Mouse (Mus musculus): ENCODE results near the gene Acap3. TPM values are rescaled to one million over a fixed set of nuclear protein-coding genes. Genes with fewer than 3 reads are reported as not detected.

Acap3 gene
- polyA plus RNA-seq, 1 experiment from 2014 or later = 2.8 TPM

DNA sequence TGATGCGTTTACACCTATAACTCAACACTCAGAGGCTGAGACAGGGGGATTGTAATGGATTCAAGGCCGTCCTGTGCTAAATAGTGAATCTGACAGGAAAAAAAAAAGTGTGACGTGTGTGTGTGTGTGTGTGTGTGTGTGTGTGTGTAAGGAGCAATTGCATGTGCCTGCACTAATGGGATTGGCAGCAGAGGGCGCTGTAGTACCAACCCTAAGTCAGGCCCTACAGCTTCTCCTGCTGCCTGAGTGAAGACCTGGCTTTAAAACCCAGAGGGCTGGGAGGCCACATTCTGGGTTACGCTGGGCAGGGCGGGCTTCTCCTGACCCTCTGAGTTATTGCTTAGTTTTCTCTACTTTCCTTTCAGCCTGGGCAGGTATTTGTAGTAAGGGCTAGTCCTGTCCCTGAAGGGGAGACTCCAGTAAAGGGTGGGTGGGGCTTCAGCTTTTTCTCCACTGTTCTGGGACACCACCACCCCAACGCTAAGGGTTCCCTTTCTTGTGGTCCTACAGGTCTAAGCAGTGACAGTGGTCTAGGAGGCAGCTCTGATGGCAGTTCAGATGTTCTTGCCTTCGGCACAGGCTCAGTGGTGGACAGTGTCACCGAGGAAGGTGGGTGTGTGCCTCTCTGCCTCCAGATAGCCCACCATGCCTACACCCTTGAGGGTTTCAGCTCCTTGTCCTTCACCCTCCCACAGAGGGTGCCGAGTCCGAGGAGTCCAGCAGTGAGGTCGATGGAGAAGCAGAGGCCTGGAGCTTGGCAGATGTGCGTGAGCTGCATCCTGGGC is 12.9 kb downstream of the Acap3 start:
- H3K27me3 ChIP-seq (ENCODE audit: insufficient read depth, low read length) = no peaks in the 10 kb centered on the region
- no peak overlapping the region for H3K4me3 ChIP-seq (ENCODE audit: low read depth, low read length)
- H3K4me2 ChIP-seq (ENCODE audit: low read depth, low read length) = no peak overlapping the region
- peaks cover 26% of the 10 kb centered on the region for H3K36me3 ChIP-seq (replicated peaks; ENCODE audit: insufficient read depth, low read length)
- WGBS (ENCODE audit: insufficient replicate concordance) = 89% methylated on average over 13 of the region's 13 CpGs
- ATAC-seq = no peak
- H3K4me1 ChIP-seq (ENCODE audit: insufficient read depth) = no peaks in the 10 kb centered on the region
- no peak overlapping the region for H3K27ac ChIP-seq (ENCODE audit: low read depth)
- H3K9me3 ChIP-seq (ENCODE audit: low read length) = no peaks in the 10 kb centered on the region
- TF ChIP-seq CTCF (IDR thresholded peaks at IDR 0.05; ENCODE audit: low read depth) (peak; percentile 51), EP300 (IDR thresholded peaks at IDR 0.05; ENCODE audit: low read depth) (no peak)
- DNase-seq = peak; percentile 49
- no peak overlapping the region for H3K9ac ChIP-seq (replicated peaks)

DNA sequence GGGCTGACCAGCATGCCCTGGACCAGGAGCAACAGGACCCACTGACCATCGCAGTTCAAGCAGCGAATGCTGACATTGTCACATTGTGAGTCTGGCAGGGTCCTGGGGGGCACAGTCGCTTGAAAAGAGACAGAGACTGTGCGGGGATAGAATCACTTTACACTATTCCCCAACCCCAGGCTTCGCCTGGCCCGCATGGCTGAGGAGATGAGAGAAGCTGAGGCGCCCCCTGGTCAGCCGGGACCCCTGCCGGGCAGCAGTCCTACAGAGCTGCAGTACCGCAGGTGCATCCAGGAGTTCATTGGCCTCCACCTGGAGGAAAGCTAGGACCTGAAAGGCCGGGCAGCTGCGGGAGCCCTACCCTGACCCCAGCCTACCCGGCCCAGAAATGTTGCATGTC is 14.0 kb downstream of the Acap3 start:
- ATAC-seq (no peak), DNase-seq (no peak)
- no peak overlapping the region for H3K27ac ChIP-seq (ENCODE audit: low read depth)
- H3K4me2 ChIP-seq (ENCODE audit: low read depth, low read length) = no peak overlapping the region
- 87% methylated on average over 13 of the region's 13 CpGs for WGBS (ENCODE audit: insufficient replicate concordance)
- H3K4me1 ChIP-seq (ENCODE audit: insufficient read depth) = no peaks in the 10 kb centered on the region
- no peaks in the 10 kb centered on the region for H3K27me3 ChIP-seq (ENCODE audit: insufficient read depth, low read length)
- H3K4me3 ChIP-seq (ENCODE audit: low read depth, low read length) = no peak overlapping the region
- H3K9me3 ChIP-seq (ENCODE audit: low read length) = no peaks in the 10 kb centered on the region
- H3K9ac ChIP-seq (replicated peaks) = no peak overlapping the region
- TF ChIP-seq CTCF (IDR thresholded peaks at IDR 0.05; ENCODE audit: low read depth) (no peak), EP300 (IDR thresholded peaks at IDR 0.05; ENCODE audit: low read depth) (no peak)
- H3K36me3 ChIP-seq (replicated peaks; ENCODE audit: insufficient read depth, low read length) = peaks cover 16% of the 10 kb centered on the region

DNA sequence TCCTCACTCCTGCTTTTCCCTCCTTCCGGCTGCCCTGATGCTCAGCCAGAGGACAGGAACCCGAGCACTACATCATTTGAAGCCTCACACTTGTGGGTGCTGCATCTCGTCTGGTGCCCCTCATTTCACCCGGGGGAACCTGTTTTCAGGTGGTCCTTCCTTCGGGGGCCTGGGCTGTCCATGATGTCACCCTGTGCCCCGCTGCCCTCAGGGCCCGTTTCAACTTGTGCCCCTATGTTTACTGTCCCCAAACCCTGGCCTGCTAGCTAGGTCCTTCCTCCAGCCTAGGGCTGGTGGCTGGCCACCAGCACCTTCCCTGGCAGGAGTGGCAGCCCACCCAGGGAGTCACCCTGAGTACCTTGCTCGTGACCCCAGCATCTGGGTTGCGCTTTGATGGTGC is 14.5 kb downstream of the Acap3 start:
- Histone ChIP-seq H3K36me3 (replicated peaks; ENCODE audit: insufficient read depth, low read length) (peaks cover 16% of the 10 kb centered on the region), H3K27ac (ENCODE audit: low read depth) (no peak overlapping the region), H3K4me2 (ENCODE audit: low read depth, low read length) (no peak overlapping the region), H3K4me1 (ENCODE audit: insufficient read depth) (no peaks in the 10 kb centered on the region), H3K4me3 (ENCODE audit: low read depth, low read length) (no peak overlapping the region), H3K27me3 (ENCODE audit: insufficient read depth, low read length) (no peaks in the 10 kb centered on the region), H3K9ac (replicated peaks) (no peak overlapping the region), H3K9me3 (ENCODE audit: low read length) (no peaks in the 10 kb centered on the region)
- ATAC-seq (no peak), DNase-seq (no peak)
- TF ChIP-seq EP300 (IDR thresholded peaks at IDR 0.05; ENCODE audit: low read depth) = no peak
- TF ChIP-seq CTCF (IDR thresholded peaks at IDR 0.05; ENCODE audit: low read depth) = no peak
- whole genome bisulfite sequencing (ENCODE audit: insufficient replicate concordance) = 87% methylated on average over 9 of the region's 9 CpGs

DNA sequence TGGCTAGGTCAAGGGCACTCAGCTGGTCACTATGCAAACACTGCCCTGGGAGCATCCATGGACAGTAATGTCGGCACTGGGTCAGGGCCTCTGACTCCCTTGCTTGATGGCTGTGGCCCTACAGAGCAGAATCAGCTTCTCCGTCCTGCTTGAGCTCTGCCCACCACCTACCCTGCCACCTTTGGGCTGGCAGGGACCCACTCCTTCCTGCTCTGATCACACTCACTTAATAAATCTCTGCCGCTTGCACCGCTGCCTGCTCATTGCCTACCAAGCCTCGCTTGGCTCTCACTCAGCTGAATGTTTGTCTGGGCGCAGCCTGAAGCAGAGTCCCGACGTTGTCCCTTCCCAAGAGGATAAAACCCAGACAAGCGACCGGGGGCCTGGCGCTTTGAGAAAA is 15.4 kb downstream of the Acap3 start:
- DNase-seq (no peak), ATAC-seq (no peak)
- TF ChIP-seq CTCF (IDR thresholded peaks at IDR 0.05; ENCODE audit: low read depth) (no peak), EP300 (IDR thresholded peaks at IDR 0.05; ENCODE audit: low read depth) (no peak)
- no peak overlapping the region for H3K4me3 ChIP-seq (ENCODE audit: low read depth, low read length)
- H3K4me1 ChIP-seq (ENCODE audit: insufficient read depth) = no peaks in the 10 kb centered on the region
- peaks cover 16% of the 10 kb centered on the region for H3K36me3 ChIP-seq (replicated peaks; ENCODE audit: insufficient read depth, low read length)
- no peaks in the 10 kb centered on the region for H3K27me3 ChIP-seq (ENCODE audit: insufficient read depth, low read length)
- WGBS (ENCODE audit: insufficient replicate concordance) = 84% methylated on average over 11 of the region's 11 CpGs
- H3K27ac ChIP-seq (ENCODE audit: low read depth) = no peak overlapping the region
- no peak overlapping the region for H3K4me2 ChIP-seq (ENCODE audit: low read depth, low read length)
- no peak overlapping the region for H3K9ac ChIP-seq (replicated peaks)
- no peaks in the 10 kb centered on the region for H3K9me3 ChIP-seq (ENCODE audit: low read length)

DNA sequence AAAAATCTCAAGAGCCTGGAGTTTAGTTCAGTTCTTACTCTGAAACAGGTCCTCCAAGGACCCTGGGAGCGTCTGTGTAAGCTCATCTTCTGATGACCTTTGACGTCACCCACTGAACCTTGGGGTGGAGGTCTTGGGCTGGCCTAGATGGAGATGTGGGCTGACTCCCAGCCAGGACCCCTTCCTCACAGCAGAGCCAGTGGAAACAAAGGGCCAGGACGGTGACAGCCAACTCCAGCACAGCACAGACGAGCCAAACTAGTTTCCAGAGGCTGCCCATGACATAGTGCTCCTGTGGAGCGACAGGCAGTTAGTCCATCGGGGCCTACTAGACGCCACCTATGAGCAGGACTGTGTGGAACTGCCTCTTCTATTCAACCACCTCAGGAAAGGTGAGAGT is 16.7 kb downstream of the Acap3 start:
- no peak overlapping the region for H3K9ac ChIP-seq (replicated peaks)
- 73% methylated on average over 7 of the region's 7 CpGs for WGBS (ENCODE audit: insufficient replicate concordance)
- peaks cover 4% of the 10 kb centered on the region for H3K36me3 ChIP-seq (replicated peaks; ENCODE audit: insufficient read depth, low read length)
- H3K27ac ChIP-seq (ENCODE audit: low read depth) = no peak overlapping the region
- TF ChIP-seq CTCF (IDR thresholded peaks at IDR 0.05; ENCODE audit: low read depth) (no peak), EP300 (IDR thresholded peaks at IDR 0.05; ENCODE audit: low read depth) (no peak)
- H3K4me2 ChIP-seq (ENCODE audit: low read depth, low read length) = no peak overlapping the region
- DNase-seq (no peak), ATAC-seq (no peak)
- H3K27me3 ChIP-seq (ENCODE audit: insufficient read depth, low read length) = no peaks in the 10 kb centered on the region
- H3K4me3 ChIP-seq (ENCODE audit: low read depth, low read length) = no peak overlapping the region
- H3K9me3 ChIP-seq (ENCODE audit: low read length) = no peaks in the 10 kb centered on the region
- H3K4me1 ChIP-seq (ENCODE audit: insufficient read depth) = no peaks in the 10 kb centered on the region

DNA sequence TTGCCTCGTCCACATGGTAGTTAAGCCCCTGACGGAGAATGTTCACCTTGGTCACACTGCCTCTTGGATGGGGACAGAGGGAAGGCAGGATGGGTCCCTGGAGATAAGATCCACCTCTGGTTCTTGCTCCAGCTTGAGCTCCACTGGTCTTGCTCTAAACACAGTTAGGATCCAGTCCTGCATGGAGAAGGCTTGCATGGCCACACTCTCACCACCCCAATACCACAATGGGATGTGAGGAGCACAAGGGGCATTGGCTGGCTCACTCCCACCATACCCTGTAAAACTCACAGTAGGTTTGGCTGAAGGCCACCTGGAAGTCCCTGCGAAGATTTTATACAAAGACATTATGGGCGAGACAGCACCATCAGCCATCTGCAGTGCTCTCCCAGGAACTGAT is 17.1 kb downstream of the Acap3 start:
- no peaks in the 10 kb centered on the region for H3K9me3 ChIP-seq (ENCODE audit: low read length)
- no peaks in the 10 kb centered on the region for H3K4me1 ChIP-seq (ENCODE audit: insufficient read depth)
- H3K4me3 ChIP-seq (ENCODE audit: low read depth, low read length) = no peak overlapping the region
- 79% methylated on average over 4 of the region's 4 CpGs for WGBS (ENCODE audit: insufficient replicate concordance)
- TF ChIP-seq EP300 (IDR thresholded peaks at IDR 0.05; ENCODE audit: low read depth) (no peak), CTCF (IDR thresholded peaks at IDR 0.05; ENCODE audit: low read depth) (no peak)
- H3K4me2 ChIP-seq (ENCODE audit: low read depth, low read length) = no peak overlapping the region
- no peaks in the 10 kb centered on the region for H3K27me3 ChIP-seq (ENCODE audit: insufficient read depth, low read length)
- no peaks in the 10 kb centered on the region; the same call in none of the 2 replicates for H3K36me3 ChIP-seq (replicated peaks; ENCODE audit: insufficient read depth, low read length)
- no peak overlapping the region for H3K27ac ChIP-seq (ENCODE audit: low read depth)
- no peak overlapping the region for H3K9ac ChIP-seq (replicated peaks)
- DNase-seq = no peak
- ATAC-seq = no peak

Data from liver, postnatal 0 days (tissue).